Mouse (Mus musculus): ENCODE results near the gene Ankrd66.

DNA sequence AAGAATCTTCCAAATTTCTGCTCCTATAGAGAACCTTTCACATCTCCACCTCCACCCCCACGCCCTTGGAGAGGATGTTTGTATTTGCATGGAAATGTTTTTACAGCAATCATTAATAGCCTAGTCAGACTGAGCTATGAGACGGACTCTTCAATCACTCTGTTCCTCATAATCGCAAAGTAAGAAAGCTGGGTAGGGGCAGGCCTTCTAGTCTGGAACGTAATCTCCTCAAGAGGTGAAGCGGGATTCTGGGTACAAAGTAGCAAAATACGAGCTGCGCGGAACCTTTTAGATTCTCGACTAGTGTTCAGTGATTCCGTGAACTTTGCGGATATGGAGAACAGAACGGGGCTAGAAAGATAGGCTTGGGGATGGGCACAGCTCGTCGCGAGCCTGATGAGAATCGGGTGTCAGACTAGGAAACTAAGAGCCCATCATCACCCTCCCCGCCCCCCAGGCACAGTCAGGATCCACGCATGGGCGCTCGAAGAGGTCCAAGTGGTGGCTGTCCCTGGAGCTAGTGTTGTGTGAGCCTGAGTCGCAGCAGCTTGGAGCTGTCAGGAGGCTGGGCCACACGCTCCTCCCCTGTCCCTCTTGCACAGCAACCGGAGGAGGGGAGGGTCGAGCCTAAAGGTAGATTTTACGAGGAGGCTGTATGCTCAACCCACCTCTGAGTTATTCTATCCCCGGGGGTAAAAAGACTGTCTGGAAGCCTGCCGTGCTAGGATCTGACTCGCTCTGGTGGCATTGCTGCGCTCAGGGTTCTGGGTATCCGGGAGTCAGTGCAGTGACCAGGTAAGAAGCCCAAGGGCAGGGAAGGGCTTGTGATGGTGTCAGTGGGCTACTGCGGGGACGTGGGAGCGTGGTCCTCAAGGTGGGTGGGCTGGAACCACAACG, 24.8 kb upstream of the Ankrd66 start, which contains the start of gene Pla2g7:
- no peak for TF ChIP-seq CTCF (IDR thresholded peaks at IDR 0.05; ENCODE audit: low read depth)
- no peak for TF ChIP-seq EP300 (optimal IDR thresholded peaks at IDR 0.05)
